Mouse (Mus musculus) Patski (cell line): ENCODE results near the gene Fam19a5. TPM values are rescaled to one million over a fixed set of nuclear protein-coding genes. Genes with fewer than 3 reads are reported as not detected.

Source experiments
- ATAC-seq: fragments of 100-300 bp; one replicate; pipeline ENCODE4 v1.8.0; 2021
- CTCF ChIA-PET: fragments of 350-600 bp; sonication (Branson Sonifier 250); formaldehyde crosslinking; loops from one replicate; lab custom pipeline; 2022; ENCODE audit warnings: inconsistent platforms; lab: Charles Lee
- POLR2A ChIA-PET: fragments of 350-600 bp; sonication (Branson Sonifier 250); formaldehyde crosslinking; loops from one replicate; lab custom pipeline; 2022; ENCODE audit warnings: antibody characterized with exemption, inconsistent platforms; lab: Charles Lee
- DNase-seq: peaks from one replicate; pipeline ENCODE4 v3.0.0-alpha.2; 2011; ENCODE audit warnings: low read depth, low spot score
- H3K27me3 ChIP-seq: fragments of 371-371 bp; one replicate; pipeline ENCODE4 v1.5.1; 2021
- CTCF ChIP-seq: fragments of 100-300 bp; IDR thresholded peaks from one replicate; pipeline ENCODE4 v1.5.1; 2021
- in situ Hi-C: fragments of 300-500 bp; cut with MboI; formaldehyde crosslinking; loops from 3 replicates; pipeline ENCODE4 v1.11.1; 2018; ENCODE audit warnings: low pct_unique_long_range_greater_than_20kb, mixed read lengths
- polyA plus RNA-seq: library from polyadenylated mRNA; unstranded; gene quantifications from one replicate; pipeline ENCODE4 v1.2.3, GENCODE M21; 2021

Fam19a5 gene
- polyA plus RNA-seq, 1 experiment from 2014 or later, result 42.3 TPM

DNA sequence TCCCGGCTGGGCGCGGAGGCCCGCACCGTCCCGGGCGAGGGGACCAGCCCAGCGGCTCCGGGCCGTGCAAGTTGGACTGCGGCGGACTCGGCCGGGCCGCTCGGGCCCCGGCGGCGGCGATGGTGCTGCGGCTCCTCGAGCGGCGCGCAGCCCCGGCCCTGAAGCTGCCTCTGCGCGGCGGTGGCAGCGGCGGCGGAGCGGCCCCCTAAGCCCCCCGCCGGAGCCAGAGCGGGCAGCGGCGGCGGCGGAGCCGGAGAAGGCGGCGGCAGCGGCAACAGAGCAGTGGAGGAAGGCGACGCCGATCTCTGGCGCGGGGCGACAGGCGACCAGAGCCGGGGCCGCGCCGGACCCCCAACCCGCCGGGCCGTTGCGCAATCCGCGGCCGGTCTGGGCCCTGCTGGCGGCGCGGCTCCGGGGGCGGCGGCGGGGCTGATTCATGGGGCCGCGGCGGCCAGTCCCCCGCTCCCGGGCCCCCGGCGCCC, 80.6 kb downstream of the Fam19a5 start:
- ChIA-PET CTCF (interaction anchor here (1.0 to 2.2 kb wide), 4 partner anchors 13 to 623 kb away, joined by 3 to 14 read pairs (median 3); no protein-coding TSS in a partner anchor), POLR2A (interaction anchor here (0.9 kb wide), 1 partner anchor 29 kb away, joined by 3 read pairs; no protein-coding TSS in a partner anchor)
- in situ Hi-C loops, result loop anchor here (5.0 to 25.0 kb wide), 6 partner anchors 38 to 1038 kb away; no protein-coding TSS in a partner anchor
- no peak for DNase-seq
- no peak for TF ChIP-seq CTCF
- no peaks in the 10 kb centered on the region for H3K27me3 ChIP-seq
- peak; percentile 24 for ATAC-seq

GRCm38 (mm10) chr15:87625236-87626023, 81.3 kb downstream of the Fam19a5 start:
- H3K27me3 ChIP-seq, result no peaks in the 10 kb centered on the region
- in situ Hi-C loops, result loop anchor here (5.0 kb wide), 2 partner anchors 37 to 332 kb away; no protein-coding TSS in a partner anchor
- ChIA-PET POLR2A (no interaction called here), CTCF (interaction anchor here (0.7 to 2.2 kb wide), 4 partner anchors 14 to 622 kb away, joined by 3 to 14 read pairs (median 3); no protein-coding TSS in a partner anchor)
- TF ChIP-seq CTCF, result no peak
- ATAC-seq (peak; percentile 76), DNase-seq (peak; percentile 54)

DNA sequence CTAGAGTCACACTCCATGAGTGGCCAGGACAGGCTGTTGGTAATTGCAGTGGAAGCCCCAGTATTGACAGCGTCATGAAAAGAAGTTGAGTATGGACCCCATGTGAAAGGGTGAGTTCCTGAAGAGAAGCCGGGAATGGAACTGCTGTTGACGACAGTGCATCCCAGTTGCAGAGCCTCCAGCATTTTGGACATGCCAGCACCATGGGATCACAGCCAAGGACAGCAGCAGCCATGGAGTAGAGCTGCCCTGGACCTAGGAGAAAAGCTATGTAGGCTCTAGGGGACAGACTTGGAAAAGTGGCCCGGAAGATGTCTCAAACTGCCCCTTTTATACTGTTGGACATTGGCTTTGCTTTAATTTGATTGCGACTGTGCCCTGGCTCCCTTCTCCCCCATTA, 91.2 kb downstream of the Fam19a5 start:
- no peak for TF ChIP-seq CTCF
- POLR2A ChIA-PET, result no interaction called here
- ATAC-seq (no peak), DNase-seq (no peak)
- H3K27me3 ChIP-seq, result no peaks in the 10 kb centered on the region
- CTCF ChIA-PET, result interaction anchor here (2.1 kb wide), 1 partner anchor 13 kb away, joined by 4 read pairs; no protein-coding TSS in a partner anchor
- in situ Hi-C loops, result no loop called here

GRCm38 (mm10) chr15:87636407-87636806, 92.3 kb downstream of the Fam19a5 start:
- ATAC-seq, result peak; percentile 58

GRCm38 (mm10) chr15:87637234-87637633, 93.1 kb downstream of the Fam19a5 start:
- no peak for TF ChIP-seq CTCF
- ChIA-PET POLR2A (no interaction called here), CTCF (interaction anchor here (0.7 to 1.7 kb wide), 2 partner anchors 9 to 611 kb away, joined by 3 to 5 read pairs; no protein-coding TSS in a partner anchor)
- ATAC-seq, result no peak
- in situ Hi-C loops, result no loop called here
- DNase-seq, result no peak
- H3K27me3 ChIP-seq, result no peaks in the 10 kb centered on the region

More at GRCm38 (mm10) chr15:87636407-87636806, 92.3 kb downstream of the Fam19a5 start:
- DNase-seq, result no peak
- no peaks in the 10 kb centered on the region for H3K27me3 ChIP-seq
- CTCF ChIA-PET, result interaction anchor here (0.7 to 1.7 kb wide), 2 partner anchors 8 to 612 kb away, joined by 3 to 5 read pairs; no protein-coding TSS in a partner anchor
- POLR2A ChIA-PET, result no interaction called here
- no peak for TF ChIP-seq CTCF
- in situ Hi-C loops, result no loop called here

- no peak for ATAC-seq
- POLR2A ChIA-PET, result no interaction called here
- DNase-seq, result no peak
- no peak for TF ChIP-seq CTCF
- in situ Hi-C loops, result no loop called here
- CTCF ChIA-PET, result no interaction called here
- no peaks in the 10 kb centered on the region for H3K27me3 ChIP-seq
Measured at GRCm38 (mm10) chr15:87638270-87638669, 94.2 kb downstream of the Fam19a5 start.

DNA sequence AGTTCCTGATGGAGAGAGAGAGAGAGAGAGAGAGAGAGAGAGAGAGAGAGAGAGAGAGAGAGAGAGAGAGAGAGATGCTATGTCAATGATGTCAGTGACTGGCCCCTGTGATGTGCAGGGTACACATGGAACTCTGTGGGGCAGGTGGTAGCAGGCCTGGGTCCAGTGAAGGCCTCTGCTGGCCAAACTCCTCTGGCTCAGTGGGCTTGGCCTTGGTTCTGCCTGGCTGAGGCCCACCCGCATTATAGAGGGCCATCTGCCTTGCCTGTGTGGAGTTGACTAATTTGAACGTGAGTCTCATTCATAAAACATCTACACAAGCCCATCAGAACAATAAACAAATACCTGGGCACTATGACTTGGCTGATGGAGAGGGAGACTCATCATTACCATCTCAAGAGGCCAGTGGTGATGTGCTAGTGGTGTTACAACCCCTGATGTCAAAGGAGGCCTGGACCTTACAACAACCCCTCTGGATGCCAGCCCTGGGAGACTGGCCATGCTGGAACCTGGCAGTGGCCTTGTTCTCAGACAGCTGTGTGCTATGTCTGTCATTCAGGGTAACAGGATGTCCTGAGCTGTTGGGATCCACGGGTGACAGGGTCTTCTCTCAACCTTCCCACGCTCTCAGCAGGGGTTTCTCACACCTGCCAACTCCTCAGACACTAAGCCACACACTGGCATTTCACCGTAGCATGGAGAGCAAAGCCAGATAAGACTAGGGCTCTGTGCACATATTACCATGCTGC, 102.4 kb downstream of the Fam19a5 start:
- CTCF ChIA-PET, result no interaction called here
- in situ Hi-C loops, result no loop called here
- no peaks in the 10 kb centered on the region for H3K27me3 ChIP-seq
- TF ChIP-seq CTCF, result no peak
- ATAC-seq (no peak), DNase-seq (no peak)
- POLR2A ChIA-PET, result no interaction called here

DNA sequence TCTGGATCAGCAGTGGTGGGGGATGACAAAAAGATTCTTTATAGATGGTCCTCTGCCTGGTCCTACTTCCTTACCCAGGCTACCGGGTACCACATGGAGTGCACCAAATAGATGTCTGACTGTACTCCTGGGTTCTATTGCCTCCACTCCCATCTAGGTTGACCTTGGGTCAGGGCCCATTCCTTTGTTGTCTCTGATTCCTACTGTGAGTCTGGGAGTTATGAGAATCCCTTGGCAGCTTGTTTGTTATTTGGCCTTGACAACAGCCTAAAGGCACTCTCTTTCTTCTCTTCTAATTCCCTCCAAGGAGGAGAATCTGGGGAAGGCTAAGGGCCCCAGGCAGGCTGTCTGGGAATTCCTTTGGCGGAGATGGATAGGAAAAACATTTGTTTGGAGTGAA, 105.6 kb downstream of the Fam19a5 start:
- H3K27me3 ChIP-seq, result no peaks in the 10 kb centered on the region
- ATAC-seq (no peak), DNase-seq (no peak)
- in situ Hi-C loops, result no loop called here
- POLR2A ChIA-PET, result no interaction called here
- TF ChIP-seq CTCF, result no peak
- CTCF ChIA-PET, result no interaction called here

- H3K27me3 ChIP-seq, result no peaks in the 10 kb centered on the region
- in situ Hi-C loops, result no loop called here
- ATAC-seq (peak; percentile 96), DNase-seq (peak; percentile 96)
- no peak for TF ChIP-seq CTCF
- ChIA-PET CTCF (interaction anchor here (1.2 to 2.6 kb wide), 3 partner anchors 11 to 45 kb away, joined by 3 to 9 read pairs (median 8); no protein-coding TSS in a partner anchor), POLR2A (no interaction called here)
Measured at GRCm38 (mm10) chr15:87654551-87654950, 110.5 kb downstream of the Fam19a5 start.

GRCm38 (mm10) chr15:87656496-87657155, 112.5 kb downstream of the Fam19a5 start:
- ChIA-PET CTCF (interaction anchor here (1.2 kb wide), 1 partner anchor 13 kb away, joined by 3 read pairs; no protein-coding TSS in a partner anchor), POLR2A (no interaction called here)
- no peaks in the 10 kb centered on the region for H3K27me3 ChIP-seq
- in situ Hi-C loops, result no loop called here
- ATAC-seq (no peak), DNase-seq (no peak)
- TF ChIP-seq CTCF, result no peak
